Mouse (Mus musculus) megakaryocyte, embryonic 14.5 days (primary cell): ENCODE measurements around the gene Tacr2. TPM values are rescaled to one million over a fixed set of nuclear protein-coding genes. Genes with fewer than 3 reads are reported as not detected.

Experiments
- H3K27me3 ChIP-seq: replicated peaks from 2 replicates; pipeline ENCODE3; 2012; ENCODE audit warnings: inconsistent platforms
- H3K36me3 ChIP-seq: replicated peaks from 2 replicates; pipeline ENCODE3; 2012; ENCODE audit warnings: low read length, inconsistent platforms, mixed read lengths
- H3K4me1 ChIP-seq: 2 replicates; pipeline ENCODE4 v1.6.1; 2012; ENCODE audit warnings: inconsistent platforms
- H3K4me3 ChIP-seq: replicated peaks from 2 replicates; pipeline ENCODE3; 2012; ENCODE audit warnings: moderate library complexity, mild to moderate bottlenecking, inconsistent platforms
- H3K9me3 ChIP-seq: 2 replicates; pipeline ENCODE4 v1.6.1; 2012; ENCODE audit warnings: inconsistent platforms
- FLI1 ChIP-seq: IDR thresholded peaks from 2 replicates; pipeline ENCODE4 v1.6.1; 2012; ENCODE audit warnings: low read length, inconsistent platforms, mixed read lengths
- GATA1 ChIP-seq: IDR thresholded peaks from 3 replicates; pipeline ENCODE4 v1.6.1; 2012; ENCODE audit warnings: mixed read lengths, low read length, inconsistent platforms, borderline replicate concordance
- polyA plus RNA-seq: library from polyadenylated mRNA; stranded (reverse); fragments of >175 nt; gene quantifications from 2 replicates; pipeline ENCODE4 v1.2.3, GENCODE M21; 2012; ENCODE audit warnings: low replicate concordance; ENCODE audit not compliant: insufficient read depth

The Tacr2 gene
- polyA plus RNA-seq: not detected in 2 replicates

DNA sequence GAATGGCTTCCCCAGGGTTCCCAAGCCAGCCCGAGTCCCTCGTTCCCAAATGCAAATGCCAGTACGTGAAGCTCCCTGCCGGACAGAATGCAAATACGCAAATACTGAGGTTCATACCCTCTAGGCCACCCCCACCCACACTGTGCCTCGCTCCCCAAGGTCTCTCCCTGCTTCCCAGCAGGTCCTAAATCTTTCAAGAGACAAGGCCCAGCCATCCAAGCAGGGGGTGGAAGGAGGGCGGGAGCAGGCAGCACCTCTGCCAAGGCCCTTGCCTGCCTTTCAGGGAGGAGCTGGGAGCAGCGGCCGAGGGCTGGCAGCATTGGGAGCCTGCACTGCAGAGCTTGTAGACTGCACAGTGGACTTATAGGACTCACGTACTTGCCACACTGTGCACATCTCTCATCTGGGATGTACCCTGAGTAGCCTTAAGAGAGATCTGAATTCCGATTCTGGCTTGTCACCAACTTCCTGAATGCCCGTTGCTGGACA lies at the start of gene Tacr2:
Gene Tacr2 (plus strand): TSS at position 439 of the 489 bp plus-strand sequence.
- Histone ChIP-seq H3K36me3 (no peaks in the 10 kb centered on the region), H3K9me3 (no peaks in the 10 kb centered on the region), H3K4me3 (no peak within 1 kb of the TSS), H3K4me1 (peaks cover 13% of the 10 kb centered on the region), H3K27me3 (peaks cover 60% of the 10 kb centered on the region)
- no peak for TF ChIP-seq GATA1
- no peak for TF ChIP-seq FLI1

DNA sequence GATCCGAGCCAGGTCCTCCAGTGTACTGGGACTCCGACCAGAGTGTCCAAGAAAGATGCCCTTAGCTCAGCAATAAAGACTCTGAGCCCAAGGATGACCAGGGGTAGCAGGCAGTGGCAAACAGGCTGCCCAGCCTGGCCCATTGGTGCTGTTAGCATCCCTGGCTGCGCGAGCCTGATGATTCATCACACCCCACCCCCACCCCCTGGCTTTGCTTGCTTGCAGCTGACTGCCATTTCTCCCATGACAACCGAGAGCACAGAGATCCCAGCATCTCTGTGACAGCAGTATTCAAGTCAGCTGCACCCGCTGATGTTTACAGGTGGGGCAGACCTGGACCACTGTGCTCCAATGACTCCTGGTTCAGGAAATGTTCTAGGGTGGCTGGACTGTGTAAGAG lies 49.7 kb upstream of the Tacr2 start:
- Histone ChIP-seq H3K4me3 (no peak overlapping the region), H3K36me3 (no peaks in the 10 kb centered on the region), H3K4me1 (no peaks in the 10 kb centered on the region), H3K9me3 (peaks cover 5% of the 10 kb centered on the region), H3K27me3 (peaks cover 42% of the 10 kb centered on the region)
- TF ChIP-seq FLI1 (no peak), GATA1 (no peak)

- no peaks in the 10 kb centered on the region for H3K4me1 ChIP-seq
- H3K36me3 ChIP-seq: no peaks in the 10 kb centered on the region
- TF ChIP-seq GATA1: no peak
- no peak for TF ChIP-seq FLI1
- H3K4me3 ChIP-seq: no peak overlapping the region
- H3K9me3 ChIP-seq: peaks cover 9% of the 10 kb centered on the region
- H3K27me3 ChIP-seq: peaks cover 36% of the 10 kb centered on the region
These were observed 43.9 kb upstream of the Tacr2 start for GRCm38 (mm10) chr10:62208241-62208896.

DNA sequence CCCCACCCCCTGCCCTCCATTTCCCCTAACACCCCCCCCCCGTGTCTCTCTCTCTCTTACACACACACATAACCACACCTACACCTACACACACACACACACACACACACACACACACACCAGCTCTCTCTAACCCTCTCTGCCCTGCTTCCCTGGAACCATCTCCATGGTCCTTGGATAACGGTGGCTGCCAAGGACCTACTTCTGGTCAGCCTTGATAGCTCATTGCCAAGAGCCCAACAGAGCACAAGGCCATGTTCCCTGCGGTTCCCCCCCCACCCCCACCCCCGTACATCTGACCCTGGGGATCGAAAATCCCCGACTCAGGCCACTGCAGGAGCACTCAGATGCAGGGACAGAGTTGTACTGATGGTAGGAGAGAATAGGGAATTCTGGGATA lies 40.9 kb upstream of the Tacr2 start:
- peaks cover 3% of the 10 kb centered on the region; the same call in 1 of the 2 replicates for H3K4me1 ChIP-seq
- H3K27me3 ChIP-seq: peaks cover 23% of the 10 kb centered on the region
- H3K9me3 ChIP-seq: peaks cover 9% of the 10 kb centered on the region
- no peak for TF ChIP-seq FLI1
- no peak for TF ChIP-seq GATA1
- no peak overlapping the region for H3K4me3 ChIP-seq
- H3K36me3 ChIP-seq: no peaks in the 10 kb centered on the region

GRCm38 (mm10) chr10:62215169-62215616 lies 37.0 kb upstream of the Tacr2 start:
- Histone ChIP-seq H3K4me1 (peaks cover 16% of the 10 kb centered on the region), H3K36me3 (no peaks in the 10 kb centered on the region), H3K27me3 (peaks cover 21% of the 10 kb centered on the region), H3K4me3 (no peak overlapping the region), H3K9me3 (no peaks in the 10 kb centered on the region)
- TF ChIP-seq FLI1 (no peak), GATA1 (no peak)

- Histone ChIP-seq H3K4me3 (no peak overlapping the region), H3K9me3 (no peaks in the 10 kb centered on the region), H3K36me3 (no peaks in the 10 kb centered on the region), H3K27me3 (peaks cover 23% of the 10 kb centered on the region), H3K4me1 (peaks cover 16% of the 10 kb centered on the region)
- no peak for TF ChIP-seq GATA1
These were observed 36.6 kb upstream of the Tacr2 start for GRCm38 (mm10) chr10:62215633-62216032.

GRCm38 (mm10) chr10:62216595-62216994 lies 35.6 kb upstream of the Tacr2 start:
- H3K27me3 ChIP-seq: peaks cover 32% of the 10 kb centered on the region
- no peaks in the 10 kb centered on the region for H3K9me3 ChIP-seq
- no peak for TF ChIP-seq FLI1
- TF ChIP-seq GATA1: no peak
- H3K4me1 ChIP-seq: peaks cover 16% of the 10 kb centered on the region
- no peaks in the 10 kb centered on the region for H3K36me3 ChIP-seq
- no peak overlapping the region for H3K4me3 ChIP-seq

GRCm38 (mm10) chr10:62217196-62217595 lies 35.0 kb upstream of the Tacr2 start:
- no peak overlapping the region for H3K4me3 ChIP-seq
- no peak for TF ChIP-seq GATA1
- H3K9me3 ChIP-seq: no peaks in the 10 kb centered on the region
- peaks cover 16% of the 10 kb centered on the region for H3K4me1 ChIP-seq
- peaks cover 36% of the 10 kb centered on the region for H3K27me3 ChIP-seq
- H3K36me3 ChIP-seq: no peaks in the 10 kb centered on the region

- peaks cover 40% of the 10 kb centered on the region for H3K27me3 ChIP-seq
- H3K4me3 ChIP-seq: no peak overlapping the region
- H3K9me3 ChIP-seq: no peaks in the 10 kb centered on the region
- TF ChIP-seq FLI1: no peak
- TF ChIP-seq GATA1: no peak
- peaks cover 16% of the 10 kb centered on the region for H3K4me1 ChIP-seq
- no peaks in the 10 kb centered on the region for H3K36me3 ChIP-seq
These were observed 34.0 kb upstream of the Tacr2 start for GRCm38 (mm10) chr10:62218044-62218788.

DNA sequence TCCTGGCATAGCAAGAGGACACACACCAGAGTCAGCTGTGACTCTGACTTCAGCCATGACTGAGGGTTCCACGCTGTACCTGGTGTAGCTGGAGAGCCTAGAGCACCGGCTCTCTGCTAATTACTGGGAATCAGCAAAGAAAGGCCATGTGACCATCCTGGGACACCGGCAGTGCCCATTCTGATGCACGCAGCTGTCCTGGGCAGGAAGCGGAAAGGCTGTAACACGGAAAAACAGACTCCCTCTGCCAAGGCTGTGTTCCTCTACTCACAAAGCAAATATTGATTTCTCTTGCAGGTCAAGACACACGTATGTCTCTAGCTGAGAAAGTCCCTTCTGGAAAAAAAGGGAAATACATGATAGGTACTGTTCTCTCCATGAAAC lies 33.5 kb upstream of the Tacr2 start:
- no peaks in the 10 kb centered on the region for H3K36me3 ChIP-seq
- no peak overlapping the region for H3K4me3 ChIP-seq
- peaks cover 40% of the 10 kb centered on the region for H3K27me3 ChIP-seq
- peaks cover 16% of the 10 kb centered on the region for H3K4me1 ChIP-seq
- TF ChIP-seq FLI1: no peak
- TF ChIP-seq GATA1: no peak
- no peaks in the 10 kb centered on the region for H3K9me3 ChIP-seq
